Mouse (Mus musculus) hindlimb bud, embryonic 11.5 days (tissue): ENCODE measurements at regions not wholly inside any gene's neighbourhood (a gene's known extent, or its start where the extent isn't known, plus 50 kb on each side); places are given as distances from the start of the nearest gene placed in this dataset.
"Not testable (repeated sequence)": the region's sequence is repeated elsewhere in the genome, so short reads cannot be mapped to it uniquely, and the experiment has no call there.

Experiments
- DNase-seq: peaks from one replicate; pipeline ENCODE4 v3.0.0-alpha.2; 2012; ENCODE audit warnings: low read depth, low spot score; ENCODE audit errors: extremely low spot score

GRCm38 (mm10) chr8:113916649-113917048, 68.1 kb upstream of the Adamts18 start:
- DNase-seq: no peak

DNA sequence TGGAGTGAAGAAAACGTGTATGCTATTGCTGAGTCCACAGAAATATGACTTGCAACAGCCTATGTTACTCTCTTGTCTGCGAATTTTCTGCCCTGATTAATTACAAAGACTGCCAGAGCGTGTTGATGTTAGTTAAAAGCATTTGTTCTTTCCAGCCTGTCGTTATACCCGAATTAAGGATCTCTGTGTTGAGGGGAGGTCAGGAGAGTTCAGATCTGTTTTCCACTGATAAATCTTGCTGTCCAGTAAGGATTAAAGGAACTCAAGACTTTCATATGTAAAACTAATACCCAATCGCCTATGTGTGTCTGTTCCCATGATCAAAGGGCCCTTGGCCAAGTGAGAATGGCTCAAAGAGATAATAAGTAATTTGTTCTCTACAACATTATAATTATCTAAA, 68.7 kb upstream of the Adamts18 start:
- no peak for DNase-seq

DNA sequence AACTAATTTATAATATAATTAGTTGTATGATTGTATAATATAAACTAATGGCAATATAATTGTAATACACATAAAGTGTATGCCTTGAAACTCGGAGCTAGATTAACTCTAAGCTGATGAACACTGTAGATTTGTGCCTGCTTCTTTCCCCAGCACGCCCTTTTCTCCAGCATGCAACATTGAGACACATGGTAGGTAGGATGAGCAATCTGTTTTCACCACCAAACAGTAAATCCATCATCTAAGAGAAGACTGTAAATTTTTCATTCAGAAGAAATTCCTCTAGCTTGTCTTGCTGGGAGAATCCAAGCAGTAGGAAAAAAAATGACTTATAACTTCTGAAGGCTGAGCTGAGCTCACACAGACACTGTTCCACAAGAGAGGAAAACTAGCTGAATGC, 71.8 kb upstream of the Adamts18 start:
- DNase-seq: no peak

- no peak for DNase-seq
These were observed 74.8 kb upstream of the Adamts18 start for GRCm38 (mm10) chr8:113923381-113923780.

- no peak for DNase-seq
These were observed 105.2 kb upstream of the Adamts18 start for GRCm38 (mm10) chr8:113953721-113954120.

DNA sequence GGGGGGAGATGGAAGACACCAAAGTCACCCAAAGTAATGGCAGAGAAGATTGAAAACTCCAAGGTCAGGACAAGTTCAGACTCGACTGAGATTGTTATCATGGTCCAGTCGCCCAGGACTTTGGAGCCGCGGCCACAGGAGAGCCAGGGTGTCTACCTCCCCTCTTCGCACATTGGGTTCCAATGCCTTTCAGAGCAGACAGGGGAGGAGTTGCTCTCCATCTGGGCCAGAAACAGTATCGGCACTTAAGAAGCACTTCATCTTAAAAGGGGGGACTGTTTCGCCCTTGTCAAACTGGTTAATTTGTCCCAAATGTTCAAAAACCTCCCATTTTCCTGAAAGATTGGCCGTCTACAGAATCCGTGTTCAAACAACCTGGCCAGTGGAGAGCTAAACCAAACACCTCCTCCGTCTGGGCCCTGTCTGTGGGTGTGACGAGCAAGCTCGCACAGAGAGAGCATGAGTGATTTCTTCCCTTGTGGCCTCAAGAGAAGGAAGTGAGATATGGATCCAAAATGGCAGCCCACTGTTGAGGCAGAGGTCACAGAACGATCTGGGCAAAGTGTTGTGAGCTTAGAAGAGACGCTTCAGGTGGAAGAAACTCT, 108.0 kb upstream of the Adamts18 start:
- DNase-seq: no peak

- DNase-seq: no peak
These were observed 109.3 kb upstream of the Adamts18 start for GRCm38 (mm10) chr8:113957821-113958220.

DNA sequence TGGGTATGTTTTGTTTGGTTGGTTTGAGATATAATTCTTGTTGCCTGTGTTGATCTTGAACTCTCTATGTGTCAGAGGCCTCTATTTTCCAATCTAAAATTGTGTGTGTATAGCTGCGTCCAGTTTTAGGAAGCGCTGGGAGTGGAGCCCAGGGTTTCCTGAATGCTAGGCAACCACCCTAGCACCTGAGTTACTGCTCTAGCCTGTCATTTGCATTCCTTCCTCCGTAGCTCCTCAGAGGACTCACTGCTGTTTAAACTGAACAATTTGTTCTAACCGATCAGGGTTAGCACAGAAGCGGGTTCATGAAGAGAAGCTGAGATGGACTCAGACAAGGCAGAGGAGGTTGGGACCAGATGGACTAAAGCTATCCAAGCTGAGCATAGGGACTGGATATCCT, 127.3 kb upstream of the Adamts18 start:
- DNase-seq: no peak

GRCm38 (mm10) chr8:113976626-113977025, 128.1 kb upstream of the Adamts18 start:
- no peak for DNase-seq

DNA sequence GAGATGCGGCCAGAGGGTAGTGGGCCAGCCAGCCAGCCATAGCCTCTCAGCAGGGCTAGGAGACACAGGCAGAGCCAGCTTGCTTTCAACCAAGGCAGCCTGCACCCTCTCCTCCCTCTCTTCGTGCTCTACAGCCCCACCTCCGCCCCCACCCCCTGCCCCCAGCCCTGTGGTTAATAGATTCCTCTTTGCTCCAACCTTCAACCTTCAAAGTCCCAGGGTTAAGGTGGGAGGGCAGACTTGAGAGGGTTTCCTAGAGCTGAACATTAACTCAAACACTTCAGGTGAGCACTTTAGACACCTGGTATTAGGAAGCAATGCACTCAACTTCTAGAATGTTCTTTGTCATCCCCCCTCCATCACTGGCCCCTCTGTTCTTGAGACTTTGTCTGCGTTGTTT, 128.5 kb upstream of the Adamts18 start:
- DNase-seq: no peak

GRCm38 (mm10) chr8:113978946-113979345, 130.4 kb upstream of the Adamts18 start:
- no peak for DNase-seq

DNA sequence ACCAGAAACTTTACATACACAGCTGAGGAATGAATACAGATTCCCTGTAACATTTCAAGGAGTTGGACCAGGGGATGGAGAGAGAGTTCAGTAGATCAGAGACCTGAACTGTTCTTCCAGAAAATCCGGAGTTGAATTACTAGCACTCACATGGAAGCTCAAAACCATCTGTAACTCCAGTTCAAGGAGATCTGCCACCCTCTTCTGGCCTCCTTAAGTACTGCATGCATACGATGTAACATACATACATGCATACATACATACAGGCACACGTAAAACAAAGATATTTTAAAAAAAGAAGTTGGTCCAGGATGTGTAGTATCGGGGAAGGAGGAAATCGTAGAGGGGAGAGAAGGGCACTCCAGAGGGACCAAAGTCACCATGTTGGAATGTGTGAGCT, 131.3 kb upstream of the Adamts18 start:
- DNase-seq: no peak

DNA sequence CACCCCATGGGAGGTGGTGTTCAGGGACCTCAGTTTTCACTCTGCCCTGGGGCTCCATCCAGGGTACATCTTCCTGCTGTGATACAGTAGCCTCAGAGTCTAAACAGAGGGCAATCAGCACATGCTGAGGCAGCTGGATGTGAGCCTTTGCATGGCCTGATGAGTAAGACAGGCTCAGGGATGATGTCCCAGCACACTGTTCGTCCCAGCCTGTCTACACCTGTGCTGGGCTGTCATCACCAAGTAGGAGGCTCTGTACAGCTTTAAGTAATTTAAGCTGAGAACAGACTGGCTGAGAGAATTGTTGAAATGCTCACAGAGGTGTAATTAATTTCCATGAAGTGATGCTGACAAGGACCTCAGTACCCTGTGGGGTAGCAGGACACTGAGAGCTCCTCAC, 132.8 kb upstream of the Adamts18 start:
- no peak for DNase-seq

- DNase-seq: no peak
These were observed 136.3 kb upstream of the Adamts18 start for GRCm38 (mm10) chr8:113984845-113985244.

DNA sequence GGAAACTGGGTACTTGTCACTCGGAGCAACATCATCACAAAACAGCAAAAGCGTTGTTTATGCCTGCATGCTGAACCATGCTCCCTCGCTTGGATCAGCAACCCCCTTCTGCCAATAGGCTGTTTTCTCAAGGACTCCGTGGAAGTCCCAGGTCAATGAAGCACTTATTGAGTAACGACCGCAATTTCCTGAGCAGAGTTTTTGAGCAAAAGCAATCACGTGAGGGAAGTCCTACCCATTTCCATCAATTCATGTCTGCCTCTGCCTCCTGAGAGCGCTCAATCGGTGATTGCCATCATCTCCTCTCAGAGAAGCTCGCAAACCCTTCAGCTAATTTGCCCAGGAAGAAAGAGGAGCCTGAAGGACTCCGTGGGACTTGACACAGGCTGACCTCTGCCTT, 136.9 kb upstream of the Adamts18 start:
- no peak for DNase-seq

DNA sequence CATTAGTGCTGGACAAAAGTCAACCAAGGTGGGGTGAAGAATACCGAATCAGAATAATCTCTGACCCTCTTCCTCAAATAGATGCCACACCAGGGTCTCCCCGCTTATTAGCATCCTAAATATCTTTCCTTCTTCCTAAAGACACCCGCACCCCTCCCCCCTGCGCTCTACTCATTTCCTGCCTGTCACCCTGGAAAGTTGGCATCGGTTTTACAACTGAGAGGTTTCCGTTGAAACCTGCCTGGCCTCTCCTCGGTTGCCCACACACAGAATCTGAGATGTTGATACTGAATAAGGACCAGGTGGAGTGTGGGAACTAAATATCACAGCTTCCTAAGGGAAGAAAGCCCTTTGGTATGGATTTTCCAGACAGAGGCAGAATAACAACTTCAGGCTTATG, 137.4 kb upstream of the Adamts18 start:
- DNase-seq: no peak

DNA sequence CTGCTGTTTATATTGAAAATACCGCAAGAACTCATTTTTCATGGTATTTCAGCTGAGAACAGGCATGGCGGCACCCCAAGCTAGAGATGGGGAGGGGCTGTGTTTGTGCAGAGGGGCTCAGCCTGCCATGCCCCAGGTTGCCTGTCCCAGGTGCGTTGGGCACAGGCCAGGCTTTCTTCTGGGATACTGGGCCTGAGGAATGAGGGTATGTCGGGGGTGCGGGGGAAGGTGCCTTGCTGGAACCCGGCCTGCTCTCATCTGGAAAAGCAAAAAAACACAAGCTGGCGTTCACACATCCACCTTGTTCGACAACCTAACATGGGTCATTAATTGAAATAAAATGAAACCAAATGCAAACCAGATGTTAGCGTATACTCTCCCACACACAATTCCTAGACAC, 142.2 kb upstream of the Adamts18 start:
- no peak for DNase-seq

DNA sequence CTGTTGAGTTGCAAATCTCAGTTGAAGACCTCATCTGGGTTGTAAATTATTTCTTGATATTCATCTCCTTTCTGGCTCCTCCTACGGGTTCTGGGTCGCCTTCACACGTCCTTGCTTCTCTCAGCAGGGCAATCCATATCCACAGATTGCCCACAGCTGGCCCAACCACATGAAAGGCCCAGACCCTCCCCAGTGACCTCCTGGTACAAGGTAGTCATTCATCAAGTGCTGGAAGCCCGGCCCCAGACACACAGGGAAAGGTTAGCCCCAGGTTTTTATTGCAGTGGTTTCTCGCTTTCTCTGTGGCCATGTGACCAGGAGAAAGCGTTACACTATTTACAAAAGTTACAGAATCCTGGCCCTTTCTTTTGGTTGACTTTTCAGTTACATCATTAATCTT, 134.5 kb upstream of the Nudt7 start:
- no peak for DNase-seq

DNA sequence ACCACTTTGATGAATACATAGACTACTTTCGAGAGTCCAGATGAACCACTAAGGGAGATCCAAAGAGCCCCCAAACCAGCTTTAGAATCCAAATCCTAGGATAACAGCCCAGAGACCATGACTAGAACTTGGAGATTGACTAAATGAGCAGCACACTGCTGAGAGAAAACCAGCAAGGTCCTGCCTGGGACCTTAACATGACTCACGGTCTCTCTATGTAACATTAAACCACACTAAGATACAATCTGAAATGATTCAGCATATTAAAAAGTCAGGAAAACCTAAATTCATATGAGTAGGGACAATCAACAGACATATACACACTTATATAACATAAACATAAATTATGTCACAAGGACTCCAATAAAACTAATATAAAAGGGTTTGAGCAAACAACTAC, 131.7 kb upstream of the Nudt7 start:
- no peak for DNase-seq

DNA sequence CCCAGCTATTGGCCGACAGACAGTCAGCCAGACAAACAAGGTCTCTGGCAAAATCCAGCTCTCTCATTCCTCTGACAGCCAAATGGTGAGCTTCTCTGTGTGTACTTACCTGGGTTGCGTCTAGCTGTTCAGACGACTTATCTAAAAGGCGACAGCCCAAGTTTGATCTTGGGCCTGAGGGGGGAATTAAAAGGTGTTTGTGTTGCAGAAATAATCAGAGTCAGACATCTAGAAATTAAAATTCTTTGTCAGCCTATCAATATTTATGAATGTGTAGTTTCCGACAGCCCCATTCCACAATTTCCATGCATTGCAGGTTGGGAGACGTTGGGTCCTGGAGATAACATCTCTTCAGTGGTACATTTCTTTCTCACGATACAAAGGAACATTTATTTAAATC, 128.9 kb upstream of the Nudt7 start:
- no peak for DNase-seq

GRCm38 (mm10) chr8:114006587-114006986, 126.8 kb upstream of the Nudt7 start:
- DNase-seq: no peak

- DNase-seq: no peak
These were observed 126.3 kb upstream of the Nudt7 start for GRCm38 (mm10) chr8:114007103-114007502.

GRCm38 (mm10) chr8:114018364-114018763, 115.0 kb upstream of the Nudt7 start:
- DNase-seq: no peak

DNA sequence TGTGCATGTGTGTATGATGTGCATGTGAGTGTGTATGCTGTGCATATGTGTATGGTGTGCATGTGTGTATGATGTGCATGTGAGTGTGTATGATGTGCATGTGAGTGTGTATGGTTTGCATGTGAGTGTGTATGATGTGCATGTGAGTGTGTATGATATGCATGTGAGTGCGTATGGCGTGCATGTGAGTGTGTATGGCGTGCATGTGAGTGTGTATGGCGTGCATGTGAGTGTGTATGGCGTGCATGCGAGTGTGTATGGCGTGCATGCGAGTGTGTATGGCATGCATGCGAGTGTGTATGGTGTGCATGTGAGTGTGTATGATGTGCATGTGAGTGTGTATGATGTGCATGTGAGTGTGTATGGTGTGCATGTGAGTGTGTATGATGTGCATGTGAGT, 103.2 kb upstream of the Nudt7 start:
- not testable (repeated sequence) for DNase-seq
